ENCODE assay signal across 8 mouse cellular contexts in the genomic region with DNA sequence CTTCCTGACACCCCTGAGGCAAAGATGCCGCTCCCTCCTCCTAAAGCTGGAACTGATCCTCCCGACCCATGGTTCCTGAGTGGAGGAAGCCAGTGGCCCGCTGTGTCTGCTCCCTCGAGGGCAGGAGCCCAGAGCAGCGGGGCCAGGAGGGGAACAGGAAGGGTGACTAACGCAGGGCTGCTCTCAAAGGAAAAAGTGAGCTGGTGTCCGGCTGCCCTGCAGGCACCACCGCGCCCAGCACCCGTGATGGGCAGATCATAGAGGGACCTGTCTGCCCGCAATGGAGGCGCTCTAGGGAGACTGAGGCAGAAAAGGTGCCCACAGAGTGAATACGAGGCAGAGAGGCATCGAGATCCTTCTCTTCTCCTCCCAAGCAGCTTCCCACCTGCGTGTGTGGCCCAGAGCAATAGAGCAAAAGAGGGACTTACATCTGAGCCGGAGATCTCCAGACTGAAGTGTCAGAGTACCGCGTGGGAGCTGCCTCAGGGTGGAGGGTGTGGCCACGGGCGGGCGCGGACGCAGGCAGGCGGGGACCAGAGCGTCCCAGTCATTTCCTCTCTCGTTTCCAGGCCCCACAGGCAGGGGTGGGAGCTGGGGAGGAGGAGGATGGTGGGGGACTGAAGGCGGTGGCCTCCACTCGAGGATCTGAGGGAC. TPM values are rescaled to one million over a fixed set of nuclear protein-coding genes. Genes with fewer than 3 reads are reported as not detected.
A peak's percentile ranks its signal among the peaks of the same experiment; 100 is the strongest.
DNase-seq lines count a peak whose midpoint lies in the region; ATAC-seq and TF ChIP-seq lines count a peak whose summit lies in the region.

No protein-coding gene starts in this region.

- H3K4me3 ChIP-seq in intestine, embryonic 15.5 days (replicated peaks): peak overlapping the region; percentile 29
- H3K4me3 ChIP-seq in lung, embryonic 14.5 days (ENCODE audit: low read depth, low read length): peak overlapping the region; percentile 30
- H3K4me3 ChIP-seq in neural tube, embryonic 14.5 days (ENCODE audit: low read depth, low read length): no peak overlapping the region

- H3K4me2 ChIP-seq in intestine, embryonic 15.5 days (replicated peaks): peak overlapping the region; percentile 64
- H3K4me2 ChIP-seq in lung, embryonic 14.5 days: peak overlapping the region; percentile 62
- H3K4me2 ChIP-seq in neural tube, embryonic 14.5 days (ENCODE audit: low read depth, low read length): peak overlapping the region; percentile 25

- H3K36me3 ChIP-seq in intestine, embryonic 15.5 days: no peaks in the 10 kb centered on the region
- H3K36me3 ChIP-seq in lung, embryonic 14.5 days (ENCODE audit: insufficient read depth): no peaks in the 10 kb centered on the region
- H3K36me3 ChIP-seq in neural tube, embryonic 14.5 days (ENCODE audit: control insufficient read depth, insufficient read depth, low read length): no peaks in the 10 kb centered on the region

- DNase-seq in B cell, adult 2 months: peak; percentile 69 to 70
- peak; percentile 61 for DNase-seq in adrenal gland, postnatal 10 days
- DNase-seq in lung, embryonic 14.5 days: peak; percentile 50
- DNase-seq in yolk sac, embryonic 10.5 days (ENCODE audit: low spot score): no peak
- no peak for DNase-seq in layer of hippocampus, postnatal 10 days (ENCODE audit: low spot score in 2 of 2)

- TF ChIP-seq CTCF in lung, embryonic 14.5 days (IDR thresholded peaks at IDR 0.05; ENCODE audit: low read depth): no peak

- H3K27ac ChIP-seq in intestine, embryonic 15.5 days: no peak overlapping the region
- H3K27ac ChIP-seq in lung, embryonic 14.5 days (ENCODE audit: low read depth): peak overlapping the region; percentile 9; the same call in 1 of the 2 replicates
- H3K27ac ChIP-seq in neural tube, embryonic 14.5 days (ENCODE audit: low read depth, low read length): no peak overlapping the region

- H3K27me3 ChIP-seq in intestine, embryonic 15.5 days (replicated peaks): peaks cover 24% of the 10 kb centered on the region
- peaks cover 16% of the 10 kb centered on the region for H3K27me3 ChIP-seq in lung, embryonic 14.5 days (ENCODE audit: insufficient read depth, low read length)
- peaks cover 13% of the 10 kb centered on the region for H3K27me3 ChIP-seq in neural tube, embryonic 14.5 days (ENCODE audit: control insufficient read depth, insufficient read depth, low read length)

- H3K9me3 ChIP-seq in intestine, embryonic 15.5 days: no peaks in the 10 kb centered on the region
- H3K9me3 ChIP-seq in lung, embryonic 14.5 days (ENCODE audit: low read depth, low read length): no peaks in the 10 kb centered on the region
- H3K9me3 ChIP-seq in neural tube, embryonic 14.5 days (ENCODE audit: control insufficient read depth, low read length): no peaks in the 10 kb centered on the region

- peak overlapping the region; percentile 28 for H3K9ac ChIP-seq in intestine, embryonic 15.5 days
- peak overlapping the region; percentile 36 for H3K9ac ChIP-seq in lung, embryonic 14.5 days
- H3K9ac ChIP-seq in neural tube, embryonic 14.5 days (replicated peaks; ENCODE audit: low read depth, low read length): no peak overlapping the region

- WGBS in intestine, embryonic 15.5 days: 3% methylated on average over 28 of the region's 28 CpGs
- 4% methylated on average over 28 of the region's 28 CpGs for WGBS in lung, embryonic 14.5 days
- 4% methylated on average over 27 of the region's 28 CpGs for WGBS in neural tube, embryonic 14.5 days

- peaks cover 13% of the 10 kb centered on the region for H3K4me1 ChIP-seq in intestine, embryonic 15.5 days (replicated peaks)
- H3K4me1 ChIP-seq in lung, embryonic 14.5 days (ENCODE audit: insufficient read depth): no peaks in the 10 kb centered on the region
- H3K4me1 ChIP-seq in neural tube, embryonic 14.5 days (ENCODE audit: control insufficient read depth, insufficient read depth, low read length): no peaks in the 10 kb centered on the region

- ATAC-seq in granulocyte monocyte progenitor cell, adult 5-6 weeks (replicated peaks; ENCODE audit: poor library complexity, severe bottlenecking): peak; percentile 80
- ATAC-seq in intestine, embryonic 15.5 days: peak; percentile 70
- peak; percentile 73 for ATAC-seq in lung, embryonic 14.5 days (ENCODE audit: insufficient read depth)
- ATAC-seq in neural tube, embryonic 14.5 days (ENCODE audit: low read depth): no peak

RNA-seq across cellular contexts. Expression of a gene that starts 0.5 kb away (rescaled TPM):
- 10 to 100 TPM; 39.1 to 42.0 TPM for total RNA-seq in adrenal gland, postnatal 10 days (2021)
- total RNA-seq in granulocyte monocyte progenitor cell, adult 5-6 weeks (2014; fragmentation: Nextera tagmentation): 332 and 404 TPM in 2 replicates
- total RNA-seq in granulocyte monocyte progenitor cell, adult 5-6 weeks (2017): 209 and 277 TPM in 2 replicates
- 21.7 and 29.8 TPM in 2 replicates for polyA plus RNA-seq in intestine, embryonic 15.5 days (2015; fragmentation: Nextera tagmentation; extraction: Ambion mirVana)
- 40.4 and 43.9 TPM in 2 replicates for polyA plus RNA-seq in lung, embryonic 14.5 days (2014; fragmentation: Nextera tagmentation; extraction: Ambion mirVana)
- 7.8 and 12.9 TPM in 2 replicates for polyA plus RNA-seq in neural tube, embryonic 14.5 days (2014; fragmentation: Nextera tagmentation; extraction: Ambion mirVana)
- total RNA-seq in layer of hippocampus, postnatal 10 days (2021): 10 to 100 TPM; 35.9 to 36.5 TPM

RNA-seq across cellular contexts. Expression of a gene that starts 9.5 kb away (rescaled TPM):
- total RNA-seq in adrenal gland, postnatal 10 days (2021): 10 to 100 TPM in 1 of 2 experiments, 1 to 10 TPM in 1; 7.5 to 18.2 TPM
- not detected in 2 replicates for total RNA-seq in granulocyte monocyte progenitor cell, adult 5-6 weeks (2014; fragmentation: Nextera tagmentation)
- not detected in 2 replicates for total RNA-seq in granulocyte monocyte progenitor cell, adult 5-6 weeks (2017)
- polyA plus RNA-seq in intestine, embryonic 15.5 days (2015; fragmentation: Nextera tagmentation; extraction: Ambion mirVana): 20.3 and 20.7 TPM in 2 replicates
- polyA plus RNA-seq in lung, embryonic 14.5 days (2014; fragmentation: Nextera tagmentation; extraction: Ambion mirVana): 9.1 and 9.8 TPM in 2 replicates
- 252 and 299 TPM in 2 replicates for polyA plus RNA-seq in neural tube, embryonic 14.5 days (2014; fragmentation: Nextera tagmentation; extraction: Ambion mirVana)
- 100 to 1,000 TPM; 376 to 407 TPM for total RNA-seq in layer of hippocampus, postnatal 10 days (2021)

RNA-seq across cellular contexts. Expression of a gene that starts 15.2 kb away (rescaled TPM):
- 100 to 1,000 TPM; 353 to 358 TPM for total RNA-seq in adrenal gland, postnatal 10 days (2021)
- not detected in 2 replicates for total RNA-seq in granulocyte monocyte progenitor cell, adult 5-6 weeks (2014; fragmentation: Nextera tagmentation)
- total RNA-seq in granulocyte monocyte progenitor cell, adult 5-6 weeks (2017): not detected in 2 replicates
- polyA plus RNA-seq in intestine, embryonic 15.5 days (2015; fragmentation: Nextera tagmentation; extraction: Ambion mirVana): 64.5 and 80.1 TPM in 2 replicates
- polyA plus RNA-seq in lung, embryonic 14.5 days (2014; fragmentation: Nextera tagmentation; extraction: Ambion mirVana): 51.4 and 56.6 TPM in 2 replicates
- 9.6 and 22.9 TPM in 2 replicates for polyA plus RNA-seq in neural tube, embryonic 14.5 days (2014; fragmentation: Nextera tagmentation; extraction: Ambion mirVana)
- 10 to 100 TPM; 67.2 to 69.2 TPM for total RNA-seq in layer of hippocampus, postnatal 10 days (2021)

RNA-seq across cellular contexts. Expression of a gene that starts 17.4 kb away (rescaled TPM):
- 1 to 10 TPM; 6.1 to 7.0 TPM for total RNA-seq in adrenal gland, postnatal 10 days (2021)
- total RNA-seq in granulocyte monocyte progenitor cell, adult 5-6 weeks (2014; fragmentation: Nextera tagmentation): not detected in 2 replicates
- not detected in 2 replicates for total RNA-seq in granulocyte monocyte progenitor cell, adult 5-6 weeks (2017)
- 1.5 TPM in 2 replicates for polyA plus RNA-seq in intestine, embryonic 15.5 days (2015; fragmentation: Nextera tagmentation; extraction: Ambion mirVana)
- polyA plus RNA-seq in lung, embryonic 14.5 days (2014; fragmentation: Nextera tagmentation; extraction: Ambion mirVana): 0.13 and 0.38 TPM in 2 replicates
- polyA plus RNA-seq in neural tube, embryonic 14.5 days (2014; fragmentation: Nextera tagmentation; extraction: Ambion mirVana): 1.1 TPM in 1 of 2 replicates, not detected in the other
- total RNA-seq in layer of hippocampus, postnatal 10 days (2021): 10 to 100 TPM; 13.2 to 15.5 TPM

RNA-seq across cellular contexts. Expression of a gene that starts 34.7 kb away (rescaled TPM):
- total RNA-seq in adrenal gland, postnatal 10 days (2021): 1 to 10 TPM; 4.0 to 5.6 TPM
- total RNA-seq in granulocyte monocyte progenitor cell, adult 5-6 weeks (2014; fragmentation: Nextera tagmentation): not detected in 2 replicates
- not detected in 2 replicates for total RNA-seq in granulocyte monocyte progenitor cell, adult 5-6 weeks (2017)
- 70.8 and 77.4 TPM in 2 replicates for polyA plus RNA-seq in intestine, embryonic 15.5 days (2015; fragmentation: Nextera tagmentation; extraction: Ambion mirVana)
- polyA plus RNA-seq in lung, embryonic 14.5 days (2014; fragmentation: Nextera tagmentation; extraction: Ambion mirVana): 30.7 and 34.0 TPM in 2 replicates
- polyA plus RNA-seq in neural tube, embryonic 14.5 days (2014; fragmentation: Nextera tagmentation; extraction: Ambion mirVana): 0.35 TPM in 1 of 2 replicates, not detected in the other
- 1 to 10 TPM in 1 of 2 experiments, not detected in 1; 1.2 TPM for total RNA-seq in layer of hippocampus, postnatal 10 days (2021)

Comparison
In these comparisons a context has a peak if more than half of its experiments do, and no peak if none do; other contexts are left out.
1. DNase-seq: peak in B cell, adult 2 months (2 of 2), adrenal gland, postnatal 10 days (single experiment) and lung, embryonic 14.5 days (single experiment); none in yolk sac, embryonic 10.5 days (single experiment) and layer of hippocampus, postnatal 10 days (0 of 2).
2. RNA of a gene that starts 0.5 kb away (total RNA-seq): 209 to 404 TPM in granulocyte monocyte progenitor cell, adult 5-6 weeks; 39.1 to 42.0 TPM in adrenal gland, postnatal 10 days and 35.9 to 36.5 TPM in layer of hippocampus, postnatal 10 days; every median in the first group is over 4 times any median in the second.
3. RNA of a gene that starts 9.5 kb away (total RNA-seq): 376 to 407 TPM in layer of hippocampus, postnatal 10 days; 7.5 to 18.2 TPM in adrenal gland, postnatal 10 days and not detected in granulocyte monocyte progenitor cell, adult 5-6 weeks; every median in the first group is over 10 times any median in the second.
4. RNA of a gene that starts 15.2 kb away (total RNA-seq): 353 to 358 TPM in adrenal gland, postnatal 10 days and 67.2 to 69.2 TPM in layer of hippocampus, postnatal 10 days; not detected in granulocyte monocyte progenitor cell, adult 5-6 weeks; every median in the first group is over 10 times any median in the second.
5. Peak in every context shown above with its lines, with median percentiles within 50 percentile points of each other: H3K4me2 ChIP-seq.